ENCODE assay signal across 7 mouse cellular contexts in genomic region chr10:64084465-64084864, GRCm38 (mm10). TPM values are rescaled to one million over a fixed set of nuclear protein-coding genes. Genes with fewer than 3 reads are reported as not detected.
A peak's percentile ranks its signal among the peaks of the same experiment; 100 is the strongest.
DNase-seq lines count a peak whose midpoint lies in the region; ATAC-seq lines count a peak whose summit lies in the region.

No protein-coding gene starts in this region.

- no peaks in the 10 kb centered on the region for H3K36me3 ChIP-seq in forebrain, embryonic 14.5 days (ENCODE audit: control insufficient read depth, insufficient read depth, low read length)
- H3K36me3 ChIP-seq in midbrain, embryonic 16.5 days (ENCODE audit: control insufficient read depth, insufficient read depth, low read length), result no peaks in the 10 kb centered on the region

- H3K27me3 ChIP-seq in forebrain, embryonic 14.5 days (replicated peaks; ENCODE audit: control insufficient read depth, insufficient read depth, low read length), result 0 out of 2 replicates have a peak, but pooled peaks cover 5% of the 10 kb centered on the region
- H3K27me3 ChIP-seq in midbrain, embryonic 16.5 days (ENCODE audit: control insufficient read depth, insufficient read depth, low read depth, low read length), result no peaks in the 10 kb centered on the region

- 36% methylated on average over 4 of the region's 4 CpGs for WGBS in forebrain, embryonic 14.5 days
- WGBS in midbrain, embryonic 16.5 days, result 35% methylated on average over 4 of the region's 4 CpGs

- peak overlapping the region; percentile 33; the same call in 1 of the 2 replicates for H3K4me2 ChIP-seq in forebrain, embryonic 14.5 days (ENCODE audit: low read length)
- H3K4me2 ChIP-seq in midbrain, embryonic 16.5 days (ENCODE audit: low read length), result peak overlapping the region; percentile 61

- H3K9ac ChIP-seq in forebrain, embryonic 14.5 days (ENCODE audit: low read length), result no peak overlapping the region
- H3K9ac ChIP-seq in midbrain, embryonic 16.5 days (ENCODE audit: low read depth, low read length), result no peak overlapping the region

- H3K4me3 ChIP-seq in forebrain, embryonic 14.5 days (ENCODE audit: low read depth, low read length), result peak overlapping the region; percentile 5; the same call in 1 of the 2 replicates
- H3K4me3 ChIP-seq in midbrain, embryonic 16.5 days (ENCODE audit: low read depth, low read length), result peak overlapping the region; percentile 24

- intact Hi-C loops in left cerebral cortex, postnatal 25 days (cut with DNase I), result loop anchor here (2.0 to 10.0 kb wide), 5 partner anchors 190 to 1140 kb away; partner anchors contain the start of gene Gm7075
- intact Hi-C loops in left cerebral cortex, postnatal 10 days (cut with DNase I), result loop anchor here (5.0 to 10.0 kb wide), 3 partner anchors 502 to 660 kb away; partner anchors contain the start of gene Gm7075

- H3K9me3 ChIP-seq in forebrain, embryonic 14.5 days (replicated peaks; ENCODE audit: control insufficient read depth, low read length), result no peaks in the 10 kb centered on the region
- no peaks in the 10 kb centered on the region for H3K9me3 ChIP-seq in midbrain, embryonic 16.5 days (replicated peaks; ENCODE audit: control insufficient read depth, low read length, poor library complexity, severe bottlenecking)

- 0 out of 2 replicates have a peak, but pooled peaks have one; percentile 16 for ATAC-seq in forebrain, embryonic 14.5 days
- no peak for ATAC-seq in midbrain, embryonic 16.5 days

- H3K27ac ChIP-seq in forebrain, embryonic 14.5 days (ENCODE audit: low read depth, low read length), result no peak overlapping the region
- H3K27ac ChIP-seq in midbrain, embryonic 16.5 days (ENCODE audit: low read length), result no peak overlapping the region

- H3K4me1 ChIP-seq in forebrain, embryonic 14.5 days (ENCODE audit: control insufficient read depth, insufficient read depth, low read length), result peaks cover 6% of the 10 kb centered on the region
- H3K4me1 ChIP-seq in midbrain, embryonic 16.5 days (ENCODE audit: control insufficient read depth, insufficient read depth, low read length), result peaks cover 6% of the 10 kb centered on the region

- DNase-seq in left cerebral cortex, postnatal 25 days (ENCODE audit: low spot score in 2 of 2), result peak; percentile 55 to 60
- no peak for DNase-seq in left cerebral cortex, postnatal 10 days (ENCODE audit: extremely low spot score in 1 of 2, low spot score in 2 of 2)
- peak; percentile 39 for DNase-seq in R1 (ENCODE audit: low read depth, low spot score)
- DNase-seq in forebrain, embryonic 14.5 days (ENCODE audit: low spot score), result peak; percentile 80
- no peak for DNase-seq in thymus, adult 18-20 months
- no peak for DNase-seq in frontal cortex, postnatal 14 days (ENCODE audit: low spot score in 2 of 2)

RNA-seq across cellular contexts. Expression of gene Lrrtm3, which starts 5.6 kb away (rescaled TPM):
- 10 to 100 TPM; 75.3 to 82.2 TPM for total RNA-seq in left cerebral cortex, postnatal 25 days (2021)
- total RNA-seq in left cerebral cortex, postnatal 10 days (2021), result 10 to 100 TPM; 54.4 to 58.2 TPM
- 10.5 and 17.6 TPM in 2 replicates for polyA plus RNA-seq in forebrain, embryonic 14.5 days (2014; fragmentation: Nextera tagmentation; extraction: Ambion mirVana)
- 41.9 and 51.7 TPM in 2 replicates for polyA plus RNA-seq in midbrain, embryonic 16.5 days (2015; fragmentation: Nextera tagmentation; extraction: Ambion mirVana)

Comparison
In these comparisons a context has a peak if more than half of its experiments do, and no peak if none do; other contexts are left out.
1. DNase-seq: peak in left cerebral cortex, postnatal 25 days (2 of 2), R1 (single experiment) and forebrain, embryonic 14.5 days (single experiment); none in left cerebral cortex, postnatal 10 days (0 of 2), thymus, adult 18-20 months (0 of 2) and frontal cortex, postnatal 14 days (0 of 2).